Mouse (Mus musculus) ES-CJ7 (cell line): ENCODE data around the gene Traf3ip3.

Experiments
- DNase-seq: peaks from one replicate; pipeline ENCODE4 v3.0.0; 2011; ENCODE audit warnings: low read depth, low spot score

Traf3ip3 gene

DNA sequence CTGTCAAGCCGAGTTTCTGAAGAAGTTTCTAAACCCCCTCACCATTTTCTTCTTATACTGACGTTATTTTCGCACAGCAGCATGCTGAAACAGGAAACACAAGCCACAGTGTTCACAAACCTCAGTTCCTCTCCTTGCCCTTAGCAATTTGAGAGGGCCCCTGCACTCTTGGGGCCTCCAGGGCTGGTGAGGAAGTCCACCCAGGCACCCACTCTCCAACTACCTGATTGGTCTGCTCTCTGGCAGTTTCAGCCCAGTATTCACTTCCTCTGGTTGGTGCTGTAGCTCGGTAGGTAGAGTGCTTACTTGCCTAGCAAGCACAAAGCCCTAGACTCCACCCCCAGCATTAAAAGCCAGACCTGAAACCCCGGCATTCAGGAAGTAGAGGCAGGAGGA lies at the start of gene Traf3ip3:
Traf3ip3 (minus strand) TSS at position 321 of the 396 bp plus-strand sequence.
- no peak for DNase-seq

- DNase-seq = no peak
These were observed 48.5 kb upstream of the Traf3ip3 start for GRCm38 (mm10) chr1:193250026-193250425.

DNA sequence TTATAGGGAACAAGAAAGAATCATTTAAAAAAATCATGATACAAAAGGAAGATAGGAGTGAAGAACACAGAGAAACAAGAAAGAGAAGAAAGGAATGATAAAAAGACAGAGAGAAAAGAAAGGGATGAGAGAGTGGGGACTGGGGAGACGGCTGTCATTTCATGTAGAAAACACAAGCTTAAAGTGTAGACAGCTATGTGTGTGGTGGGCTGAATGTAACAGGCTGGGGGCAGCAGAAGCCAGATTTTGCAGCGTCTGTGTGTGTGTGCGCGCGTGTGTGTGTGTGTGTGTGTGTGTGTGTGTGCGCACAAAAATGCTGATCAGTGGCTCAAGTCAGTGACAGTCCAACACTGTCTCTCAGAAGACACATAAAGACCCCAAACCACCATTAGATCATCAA lies 42.7 kb upstream of the Traf3ip3 start:
- DNase-seq = no peak

GRCm38 (mm10) chr1:193243571-193244193 lies 42.2 kb upstream of the Traf3ip3 start:
- DNase-seq = no peak

GRCm38 (mm10) chr1:193242863-193243262 lies 41.4 kb upstream of the Traf3ip3 start:
- no peak for DNase-seq

GRCm38 (mm10) chr1:193242238-193242637 lies 40.7 kb upstream of the Traf3ip3 start:
- no peak for DNase-seq

DNA sequence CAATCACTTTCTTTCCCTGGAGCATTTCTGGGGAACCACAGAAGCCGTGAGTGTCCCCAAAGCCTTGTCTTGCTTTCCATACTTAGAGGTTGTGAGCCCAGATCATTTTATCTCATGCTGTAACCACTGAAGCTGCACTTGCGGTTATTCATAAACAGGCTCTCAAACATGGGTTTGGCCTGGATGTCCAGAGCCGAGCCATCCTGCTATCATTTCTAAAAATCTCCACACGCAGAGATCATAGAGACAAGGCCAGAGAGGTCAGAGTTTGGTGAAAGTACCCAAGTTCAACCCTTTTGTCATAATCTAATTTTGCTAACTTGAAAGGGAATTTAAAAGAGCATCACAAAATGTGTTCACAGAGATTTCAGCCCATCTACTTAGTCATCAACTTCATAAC lies 39.9 kb upstream of the Traf3ip3 start:
- no peak for DNase-seq

DNA sequence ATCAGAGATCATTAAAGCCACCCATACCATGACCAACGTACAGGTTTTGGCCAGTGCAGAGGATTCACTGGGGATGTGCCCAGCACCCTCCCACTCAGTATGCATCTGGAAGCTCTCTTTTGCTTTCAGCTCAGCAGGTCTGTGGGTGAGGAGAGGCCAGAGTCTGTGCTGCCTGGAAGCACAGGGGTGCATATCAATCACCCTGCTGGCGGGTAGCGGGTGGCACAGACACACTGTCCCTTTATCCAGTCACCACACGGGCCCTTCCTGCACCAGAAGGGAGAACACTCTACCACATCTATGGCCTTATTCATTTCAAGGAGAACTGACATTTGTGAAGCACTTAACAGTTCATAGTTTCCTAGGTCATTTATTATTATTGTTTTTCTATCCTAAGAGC lies 36.9 kb upstream of the Traf3ip3 start:
- DNase-seq = no peak

- DNase-seq = no peak
These were observed 33.4 kb upstream of the Traf3ip3 start for GRCm38 (mm10) chr1:193234930-193235329.

- DNase-seq = no peak
These were observed 32.7 kb upstream of the Traf3ip3 start for GRCm38 (mm10) chr1:193234130-193234645.

DNA sequence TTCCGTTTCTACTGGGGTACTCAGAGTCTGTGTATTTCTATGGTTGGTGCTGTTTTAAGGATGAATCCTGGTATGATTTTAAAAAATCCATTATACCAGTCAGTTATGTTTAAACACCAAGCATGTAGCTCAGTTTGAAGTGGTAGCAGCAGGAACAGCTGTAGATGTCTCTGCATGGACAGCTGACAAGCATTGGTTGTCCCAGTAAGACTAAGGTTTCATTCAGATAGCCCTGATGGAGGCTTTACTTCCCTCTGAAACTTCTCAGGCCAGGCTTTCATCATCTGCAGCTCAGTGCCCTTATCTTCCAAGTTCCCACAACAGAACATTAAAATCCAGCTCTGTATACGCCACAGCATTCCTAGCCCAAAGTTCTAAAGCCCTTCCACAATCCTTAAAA lies 31.2 kb upstream of the Traf3ip3 start:
- DNase-seq = no peak

GRCm38 (mm10) chr1:193230935-193231334 lies 29.4 kb upstream of the Traf3ip3 start:
- no peak for DNase-seq

DNA sequence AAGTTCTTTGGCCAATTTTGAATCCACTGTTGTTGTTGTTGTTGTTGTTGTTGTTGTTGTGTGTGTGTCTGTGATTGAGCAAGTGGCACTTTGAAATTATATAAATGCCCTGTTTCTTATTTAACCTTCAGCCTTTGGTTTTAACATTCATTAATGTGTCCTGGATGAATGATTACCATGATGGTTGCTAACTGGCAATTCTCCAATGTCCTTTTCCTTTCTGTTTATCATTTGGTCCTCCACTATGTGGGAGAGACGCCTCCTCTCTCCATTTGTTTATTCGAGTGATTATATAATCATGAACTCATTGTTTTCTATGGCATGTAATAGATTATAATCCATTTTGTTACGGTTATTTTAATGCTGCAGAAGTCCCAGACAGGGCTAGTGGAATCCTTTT lies 29.0 kb upstream of the Traf3ip3 start:
- no peak for DNase-seq

GRCm38 (mm10) chr1:193229570-193229969 lies 28.1 kb upstream of the Traf3ip3 start:
- no peak for DNase-seq

DNA sequence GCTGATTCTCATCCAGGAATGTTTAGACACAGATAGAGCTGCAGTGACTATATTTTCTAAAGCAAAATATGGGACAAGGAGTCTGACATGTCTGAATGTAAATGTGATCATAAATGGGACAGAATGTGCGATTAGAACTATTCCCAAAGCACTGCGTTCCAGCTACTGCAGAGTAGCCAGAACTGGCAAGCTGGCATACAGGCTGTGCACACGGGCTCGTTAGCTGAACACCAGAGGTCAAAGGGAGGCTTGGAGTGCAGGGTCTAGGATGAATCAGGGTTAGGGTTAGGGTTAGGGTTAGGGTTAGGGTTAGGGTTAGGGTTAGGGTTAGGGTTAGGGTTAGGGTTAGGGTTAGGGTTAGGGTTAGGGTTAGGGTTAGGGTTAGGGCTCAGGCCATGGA lies 26.0 kb upstream of the Traf3ip3 start:
- no peak for DNase-seq

- DNase-seq = no peak
These were observed 25.4 kb upstream of the Traf3ip3 start for GRCm38 (mm10) chr1:193226724-193227522.

- DNase-seq = no peak
These were observed 24.6 kb upstream of the Traf3ip3 start for GRCm38 (mm10) chr1:193226114-193226513.

DNA sequence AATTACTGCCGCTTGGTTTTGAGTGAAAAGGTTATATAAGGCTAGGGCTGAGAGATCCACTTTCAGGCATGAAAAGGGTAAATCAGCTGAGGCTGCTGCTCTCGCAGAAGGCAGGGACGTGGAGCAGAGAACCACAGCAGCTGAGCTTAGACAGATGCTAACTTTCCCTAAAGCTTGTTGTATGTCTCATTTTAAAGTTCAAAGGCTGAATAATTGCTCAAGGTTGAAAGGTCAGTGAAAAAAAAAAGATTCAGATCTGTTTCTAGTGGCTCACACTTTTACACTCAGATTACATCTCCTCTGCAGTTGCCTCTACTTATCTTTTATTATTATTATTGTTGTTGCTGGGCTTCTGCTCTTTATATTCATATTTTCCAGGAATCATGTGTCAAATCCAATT lies 24.0 kb upstream of the Traf3ip3 start:
- DNase-seq = no peak

- DNase-seq = no peak
These were observed 18.9 kb upstream of the Traf3ip3 start for GRCm38 (mm10) chr1:193220408-193220807.

DNA sequence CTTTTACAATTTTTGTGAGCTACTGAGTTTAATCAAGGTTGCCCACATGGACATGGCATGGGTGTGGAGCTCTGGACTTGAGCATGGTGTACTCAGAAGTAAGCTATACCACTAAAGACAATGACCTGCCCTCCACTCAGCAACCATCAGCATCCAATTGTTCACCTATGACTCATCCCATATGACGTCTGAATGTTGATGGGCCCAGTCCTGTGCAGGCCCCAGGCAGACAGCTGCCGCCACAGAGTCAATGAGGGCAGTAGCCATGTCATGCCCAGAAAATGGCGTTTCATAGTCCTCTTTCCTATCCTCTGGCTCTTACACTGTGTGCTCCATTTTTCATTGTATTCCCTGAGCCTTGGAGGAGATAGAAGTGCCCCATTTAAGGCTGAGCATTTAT lies 14.5 kb upstream of the Traf3ip3 start:
- DNase-seq = no peak

- no peak for DNase-seq
These were observed 12.6 kb upstream of the Traf3ip3 start for GRCm38 (mm10) chr1:193214053-193214452.

GRCm38 (mm10) chr1:193211371-193211770 lies 9.9 kb upstream of the Traf3ip3 start:
- DNase-seq = no peak

DNA sequence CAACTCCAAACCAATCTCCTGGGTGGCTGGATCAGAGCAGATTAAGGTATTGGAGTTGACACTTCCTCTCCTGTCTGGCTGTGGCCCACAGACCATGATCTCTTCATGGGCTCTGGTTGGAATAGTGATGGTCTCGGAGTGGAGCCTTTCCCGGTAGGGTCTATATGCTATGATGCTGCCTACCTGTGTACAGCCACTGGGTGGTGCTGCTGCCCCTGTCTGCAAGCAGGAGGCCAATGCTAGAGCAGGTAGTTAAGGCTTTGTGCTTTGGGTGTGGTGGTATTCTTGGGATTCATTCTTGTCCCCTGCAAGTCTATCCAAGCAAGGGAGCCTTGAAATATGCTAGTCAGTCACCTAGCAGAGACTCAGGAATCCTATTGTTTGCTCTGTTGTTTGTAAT lies 6.7 kb upstream of the Traf3ip3 start:
- peak; percentile 78 for DNase-seq
